Mouse (Mus musculus) hematopoietic stem cell, adult 5-6 weeks (primary cell): Measurements from ENCODE around the gene Klrb1a. TPM values are rescaled to one million over a fixed set of nuclear protein-coding genes. Genes with fewer than 3 reads are reported as not detected.
A peak's percentile ranks its signal among the peaks of the same experiment; 100 is the strongest.

ENCODE experiments used
- ATAC-seq, 2 experiments: fragments of 125-278 bp in 1 of 2; replicated peaks in 1 of 2; 2 replicates each; pipeline ENCODE4 v1.8.0; 2016 to 2017; ENCODE audit warnings: inconsistent platforms in 2 of 2, mild to moderate bottlenecking in 2 of 2, moderate number of reproducible peaks in 2 of 2, low read depth in 1 of 2, moderate TSS enrichment in 1 of 2; ENCODE audit not compliant: low FRiP score in 2 of 2, poor library complexity in 2 of 2, severe bottlenecking in 2 of 2, insufficient read depth in 1 of 2, low TSS enrichment in 1 of 2
- total RNA-seq: library from RNA; stranded (forward); fragments of 172-1452, 232-1000 nt; gene quantifications from 2 replicates; pipeline ENCODE4 v1.2.3, GENCODE M21; 2017

Klrb1a gene
- total RNA-seq, 1 experiment from 2014 or later: 3.1 TPM

DNA sequence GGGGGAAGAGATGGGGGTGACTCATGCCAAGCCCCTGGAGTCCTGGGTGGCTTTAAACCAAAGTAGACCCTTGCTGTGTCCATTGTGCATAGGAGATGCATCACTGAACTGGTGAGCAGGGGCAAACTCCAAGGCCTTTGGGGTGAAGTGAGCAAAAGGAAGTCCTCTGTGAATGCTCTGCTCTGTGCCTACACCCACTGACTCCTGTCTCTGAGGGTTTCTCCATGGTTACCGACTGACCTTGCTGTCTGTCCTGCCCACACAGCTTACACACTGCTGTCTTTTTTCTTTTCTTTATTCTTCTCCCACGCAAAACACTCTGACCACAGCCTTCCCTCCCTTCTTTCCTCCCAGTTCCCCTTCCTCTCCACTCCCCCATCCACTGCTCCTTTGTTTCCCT lies 600 bp downstream of the Klrb1a start:
- no peak for ATAC-seq

DNA sequence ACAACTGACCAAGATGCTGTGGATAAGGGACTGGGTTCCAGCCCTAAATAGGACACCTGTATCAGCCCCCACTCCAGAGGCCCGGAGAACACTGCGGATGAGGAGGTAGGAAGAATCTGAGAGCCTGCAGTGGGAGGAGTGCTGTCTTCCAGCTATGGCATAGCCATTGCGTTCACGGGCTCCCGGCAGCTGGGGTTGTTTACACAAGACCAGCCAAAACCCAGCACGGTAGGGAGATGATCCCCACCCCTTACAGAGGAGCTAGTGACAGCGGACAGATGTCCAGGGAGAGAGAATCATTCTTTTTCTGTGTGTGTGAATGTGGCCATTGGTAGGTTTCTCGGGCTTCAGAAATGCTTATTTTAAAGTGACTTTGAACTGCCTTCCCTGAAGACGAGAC lies 17.0 kb downstream of the Klrb1a start:
- ATAC-seq: no peak

DNA sequence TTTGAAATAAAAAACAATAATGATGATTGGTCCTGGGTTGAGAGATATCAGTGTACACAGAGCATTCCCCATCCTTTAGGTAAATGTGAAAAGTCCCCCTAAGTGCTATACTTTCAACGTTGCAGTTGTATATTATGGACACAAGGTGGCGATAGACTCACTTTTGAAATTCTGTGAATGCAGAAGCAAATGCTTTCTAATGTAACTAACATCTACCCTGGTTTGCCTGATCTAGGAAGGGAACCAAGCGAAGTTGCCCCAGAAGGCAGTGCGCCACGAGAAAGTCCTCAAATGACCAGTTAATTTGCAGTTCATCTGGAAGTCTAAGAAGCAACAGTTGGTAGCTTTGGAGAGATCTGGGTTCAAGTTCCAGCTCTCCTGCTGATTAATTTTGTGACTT lies 18.8 kb downstream of the Klrb1a start:
- ATAC-seq: peak; percentile 69 to 72

DNA sequence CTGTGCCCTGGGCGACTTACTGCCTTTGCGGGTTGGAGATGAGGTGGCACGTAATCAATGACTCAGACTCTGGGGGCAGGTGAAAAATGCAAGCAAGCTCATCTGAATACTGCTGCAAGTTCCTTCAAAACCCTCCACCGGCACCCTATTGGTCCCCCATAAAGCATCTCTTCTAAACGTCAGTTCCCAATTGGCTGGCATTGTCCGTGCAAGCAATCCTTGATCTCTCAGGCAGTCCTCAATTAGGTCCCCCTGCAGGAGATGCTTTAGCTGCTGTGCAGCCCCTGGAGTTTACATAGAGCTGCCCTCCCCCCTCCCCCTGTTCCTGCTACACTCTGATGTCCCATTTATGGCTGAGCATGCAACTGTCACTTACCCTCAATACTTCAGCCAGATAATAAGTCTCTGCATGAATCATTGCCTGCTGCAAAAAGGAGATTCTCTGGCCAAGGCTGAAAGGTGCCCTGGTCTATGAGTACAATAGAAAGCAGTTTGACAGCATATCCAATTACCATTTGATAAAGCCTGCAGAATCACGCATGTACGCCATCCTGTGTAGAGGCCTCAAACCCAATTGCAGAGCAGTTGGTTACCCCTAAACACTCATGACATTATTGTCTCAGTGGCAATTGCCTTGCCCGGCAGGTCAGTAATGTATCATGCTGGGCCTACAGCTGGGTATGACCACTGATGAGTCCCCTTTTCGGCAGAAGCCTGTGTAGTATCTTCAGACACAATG lies 20.7 kb downstream of the Klrb1a start:
- no peak for ATAC-seq

DNA sequence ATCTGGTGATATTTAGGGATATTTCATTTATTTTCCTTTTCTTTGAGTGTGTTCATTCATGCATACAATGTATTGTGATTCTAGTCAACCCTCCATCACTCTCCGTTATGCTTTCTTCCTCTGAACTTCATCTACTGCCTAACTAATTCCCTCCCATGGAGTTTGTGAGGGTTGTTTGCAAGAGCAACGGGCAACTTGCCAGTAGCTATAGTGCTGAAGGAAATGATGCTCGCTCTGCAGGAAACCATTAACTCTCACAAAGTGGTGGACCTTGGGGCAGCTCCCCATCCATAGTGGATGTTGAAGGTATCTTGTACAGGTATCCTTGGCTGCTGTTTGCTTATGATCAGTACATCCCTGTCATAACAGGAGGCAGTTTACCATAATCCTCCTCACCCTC lies 21.3 kb downstream of the Klrb1a start:
- ATAC-seq: no peak

DNA sequence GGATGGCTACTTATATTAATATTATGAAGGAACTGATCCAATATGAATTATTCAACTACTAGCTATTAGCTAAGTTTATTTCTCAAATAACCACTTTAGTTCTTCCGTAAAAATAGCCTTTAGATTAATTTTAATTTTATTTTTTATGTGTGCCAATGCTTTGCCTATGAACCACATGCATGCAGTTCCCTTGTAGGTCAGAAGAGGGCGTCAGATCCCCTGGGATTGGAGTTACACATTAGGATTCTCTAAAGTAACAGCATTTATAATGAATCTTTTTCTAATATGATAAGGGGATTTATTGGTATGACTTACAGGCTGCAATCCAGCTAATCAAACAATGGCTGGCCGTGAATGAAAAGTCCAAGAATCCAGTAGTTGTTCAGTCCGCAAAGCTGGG lies 23.8 kb downstream of the Klrb1a start:
- no peak for ATAC-seq

DNA sequence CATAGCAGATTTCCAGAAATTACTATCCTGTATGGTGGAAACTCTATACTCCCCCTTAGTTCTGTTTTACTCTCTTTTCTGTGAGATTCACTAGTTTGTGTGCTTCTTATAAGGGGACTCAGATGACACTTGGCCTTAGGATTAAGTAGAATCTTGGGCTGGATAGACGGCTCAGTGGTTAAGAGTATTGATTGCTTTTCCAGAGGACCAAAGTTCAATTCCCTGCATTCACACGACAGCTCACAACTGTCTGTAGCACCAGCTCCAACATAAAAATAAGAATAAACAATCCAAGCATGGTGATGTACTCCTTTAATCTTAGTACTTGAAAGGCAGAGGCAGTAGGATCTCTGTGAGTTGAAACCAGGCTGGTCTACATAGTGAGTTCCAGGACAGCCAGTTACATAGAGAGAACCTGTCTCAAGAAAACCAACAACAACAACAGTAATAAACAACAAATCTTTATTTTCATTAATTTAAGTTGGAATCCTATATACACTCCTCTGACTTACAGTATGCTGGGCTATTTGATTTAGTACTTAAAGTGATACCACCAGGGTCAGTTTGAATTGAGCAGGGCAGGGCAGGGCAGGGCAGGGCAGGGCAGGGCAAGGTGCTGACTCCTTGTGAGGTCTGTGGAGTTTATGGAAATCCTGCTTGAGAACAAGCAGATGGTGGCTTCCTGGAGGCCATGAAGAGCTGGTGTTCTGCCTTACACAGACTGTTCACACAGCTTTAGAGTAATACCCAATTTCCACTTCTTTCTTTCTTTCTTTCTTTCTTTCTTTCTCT lies 24.9 kb downstream of the Klrb1a start:
- ATAC-seq: no peak

DNA sequence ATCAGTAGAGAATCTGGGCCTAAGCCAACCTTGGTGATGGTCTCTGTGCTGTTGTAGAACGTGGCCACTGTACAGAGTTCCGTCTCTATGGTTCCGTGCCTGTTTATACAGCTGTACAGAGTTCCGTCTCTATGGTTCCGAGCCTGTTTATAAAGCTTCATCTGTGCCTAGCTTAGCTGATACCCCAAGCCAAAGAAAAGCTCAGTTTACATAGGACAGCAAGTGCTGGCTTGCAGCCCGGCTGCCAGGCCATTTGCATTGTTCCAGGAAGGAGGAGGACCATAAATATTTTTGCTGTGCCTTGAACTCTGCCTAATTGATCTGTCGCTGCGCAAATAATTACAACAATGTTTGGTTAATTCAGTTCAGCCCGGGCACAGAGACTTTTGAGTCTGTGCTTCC lies 26.2 kb downstream of the Klrb1a start:
- peak; percentile 14 to 22; a peak in 1 of 4 replicates for ATAC-seq

DNA sequence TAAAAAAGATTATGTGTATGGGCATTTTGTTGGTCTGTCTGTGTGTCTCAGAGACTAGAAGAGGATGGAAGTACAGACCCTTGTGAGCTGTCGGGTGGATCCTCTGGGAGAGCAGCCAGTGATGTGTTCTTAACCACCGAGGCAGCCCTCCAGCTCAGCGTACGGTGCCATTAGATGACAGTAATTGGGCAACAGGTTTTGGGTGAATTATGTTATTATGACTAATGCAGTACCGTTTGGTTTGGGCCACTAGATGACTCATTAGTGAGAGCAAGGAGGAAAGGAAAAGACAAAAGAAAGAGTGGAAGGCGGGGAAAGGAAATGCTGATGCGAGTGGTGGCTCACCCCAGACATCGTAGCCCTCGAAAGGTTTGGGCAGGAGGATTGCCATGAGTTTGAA lies 28.7 kb downstream of the Klrb1a start:
- no peak for ATAC-seq

DNA sequence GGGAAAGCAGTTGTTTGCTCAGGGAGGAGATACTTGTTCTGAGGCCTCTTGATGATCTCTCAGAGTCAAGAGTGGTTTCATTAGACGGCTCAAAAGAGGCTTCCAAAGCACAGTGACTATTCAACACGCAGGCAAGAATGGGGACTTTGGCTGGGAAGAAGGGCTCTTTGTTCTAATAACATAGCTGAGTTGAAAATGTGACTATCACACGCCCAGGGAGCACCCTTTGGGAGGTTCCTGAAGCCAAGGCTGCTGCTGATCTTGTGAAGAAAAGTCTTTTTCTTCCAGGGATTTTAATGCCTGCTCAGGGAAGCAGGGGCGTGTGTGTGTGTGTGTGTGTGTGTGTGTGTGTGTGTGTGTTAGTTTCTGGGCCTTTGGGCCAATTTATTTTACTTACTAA lies 33.9 kb downstream of the Klrb1a start:
- no peak for ATAC-seq

DNA sequence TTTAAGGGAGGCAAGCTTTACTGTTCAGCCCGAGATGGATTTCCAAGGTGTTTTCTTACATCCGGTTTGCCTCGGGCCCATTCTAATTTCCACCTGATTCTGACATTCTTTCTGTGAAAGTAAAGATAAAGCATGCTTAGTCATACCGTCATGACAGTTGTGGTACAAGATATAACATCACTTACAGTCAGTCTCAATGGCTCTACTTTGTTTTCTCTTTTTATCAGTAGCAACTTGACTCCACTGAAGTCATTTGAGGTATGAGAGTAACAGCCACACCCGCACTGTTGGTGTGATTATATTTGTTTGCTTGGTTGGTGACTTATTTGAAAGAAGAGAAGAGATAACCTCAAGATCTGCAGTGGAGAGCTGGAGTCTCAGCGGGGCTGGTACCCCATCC lies 35.7 kb downstream of the Klrb1a start:
- peak in 1 of 2 experiments; percentile 14; a peak in 1 of 4 replicates for ATAC-seq

DNA sequence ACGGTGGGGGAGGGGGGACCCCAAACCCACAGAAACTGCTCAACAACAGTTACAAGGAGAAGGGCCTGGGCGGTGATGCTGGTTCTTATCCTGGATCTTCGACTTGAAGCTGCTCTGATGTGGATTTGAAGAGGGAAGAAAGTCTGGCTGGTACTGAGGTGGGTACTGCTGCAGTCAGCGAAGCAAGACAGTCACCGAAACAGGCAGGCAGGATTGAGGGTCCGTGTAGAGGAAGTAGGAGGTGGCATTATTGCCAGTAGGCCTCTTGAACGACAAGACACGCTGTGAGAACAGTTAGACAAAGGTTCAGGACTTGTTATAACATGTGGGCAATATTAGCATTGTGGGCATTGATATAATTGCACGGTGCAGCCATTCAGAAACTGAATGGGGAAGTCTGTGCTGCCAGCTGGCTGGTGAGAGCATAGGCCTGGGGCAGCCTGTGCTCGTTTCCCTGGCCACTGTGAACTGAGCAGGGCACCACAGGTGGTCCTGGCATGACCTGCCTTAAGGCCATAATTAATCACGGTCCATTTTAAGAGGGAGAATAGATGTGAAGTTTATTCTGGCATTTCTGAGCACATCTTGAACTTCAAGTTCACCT lies 37.6 kb downstream of the Klrb1a start:
- ATAC-seq: no peak

DNA sequence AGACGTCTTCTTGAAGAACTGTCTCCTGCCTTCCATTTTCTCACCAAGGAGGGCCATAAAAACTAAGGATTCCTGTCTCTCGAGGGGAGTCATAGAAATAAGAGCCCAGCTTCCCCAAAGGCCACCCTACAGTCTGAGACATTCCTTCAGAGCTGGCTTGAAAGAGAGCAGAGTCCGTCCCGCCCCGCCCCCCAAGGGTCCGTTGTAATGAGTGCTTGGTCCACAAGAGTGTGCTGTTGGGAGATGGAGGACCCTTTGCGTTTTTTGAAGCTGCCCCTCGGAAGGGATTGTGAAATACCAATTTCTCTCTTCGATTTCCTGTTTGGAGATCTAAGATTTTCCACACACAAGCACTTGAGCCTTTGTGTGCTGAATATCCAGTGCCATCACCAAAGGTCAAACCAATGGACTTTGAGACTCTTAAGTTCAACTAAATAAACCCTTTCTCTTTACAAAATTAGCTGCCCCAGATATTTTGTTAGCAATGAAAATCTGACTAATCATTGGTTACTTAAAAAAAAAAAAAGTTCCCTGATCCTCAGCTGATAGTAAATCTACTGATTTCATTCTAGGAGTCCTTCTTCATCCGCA lies 39.2 kb downstream of the Klrb1a start:
- peak; percentile 59 to 81 for ATAC-seq

DNA sequence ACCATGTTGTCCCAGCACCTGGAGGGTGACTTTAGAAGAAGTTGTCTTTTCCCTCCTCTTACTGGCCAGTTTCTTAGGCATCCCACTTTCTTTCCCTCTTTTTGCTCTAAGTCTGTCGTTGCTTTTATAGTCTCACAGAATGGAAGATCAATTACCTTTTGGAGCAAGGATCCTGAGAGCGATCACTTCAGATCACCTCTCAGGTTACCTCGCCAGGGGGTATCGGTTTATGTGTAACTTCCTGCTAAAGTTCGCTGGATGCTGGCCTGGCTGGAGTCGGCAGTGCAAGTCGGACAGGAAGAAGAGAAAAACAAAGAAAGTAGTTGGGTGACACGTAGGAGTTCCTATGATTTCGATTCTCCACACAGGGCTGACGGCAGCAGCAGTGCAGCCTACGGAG lies 41.8 kb downstream of the Klrb1a start, which contains the start of gene A2ml1:
Gene A2ml1, minus strand, starts transcription at position 101 of the 400 bp plus-strand sequence.
- ATAC-seq: no peak

DNA sequence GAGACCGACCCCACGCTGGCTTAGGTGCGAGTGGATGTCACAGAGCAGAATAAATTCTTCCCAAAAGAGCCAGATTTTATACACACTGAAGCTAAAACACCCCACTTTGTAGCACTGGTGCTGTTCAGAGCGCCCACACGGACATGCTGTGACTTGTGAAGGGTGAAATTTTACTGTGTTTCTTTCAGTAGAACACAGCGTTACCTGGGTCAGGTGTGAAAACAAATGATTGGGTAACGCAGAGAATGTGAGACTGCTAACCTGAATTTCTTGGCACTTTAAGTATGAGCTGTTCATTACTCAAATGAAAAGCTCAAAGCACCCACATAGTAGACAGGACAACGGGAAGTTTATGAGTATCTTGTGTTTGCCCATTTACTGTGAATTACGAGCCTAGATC lies 46.0 kb downstream of the Klrb1a start:
- ATAC-seq: no peak

DNA sequence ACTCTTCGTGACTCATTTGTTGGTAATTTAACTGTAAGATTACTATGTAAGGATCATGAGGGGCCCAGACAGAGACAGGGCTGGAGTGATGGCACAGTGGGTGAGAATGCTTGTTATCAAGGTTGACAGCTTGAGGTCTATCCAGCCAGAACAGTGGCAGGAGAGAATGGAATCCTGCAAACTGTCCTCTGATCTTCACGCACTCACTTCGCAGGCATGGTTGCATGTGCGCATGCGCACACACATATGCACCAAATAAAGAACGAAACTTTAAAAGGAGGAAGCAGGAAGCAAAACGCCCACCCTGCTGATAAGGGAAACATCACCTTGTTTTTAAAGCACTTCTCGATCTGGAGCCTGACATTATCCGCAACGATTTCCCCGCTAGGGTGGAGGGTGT lies 56.7 kb downstream of the Klrb1a start:
- no peak for ATAC-seq
